Mouse (Mus musculus): ENCODE results near the gene Prss38.
A peak's percentile ranks its signal among the peaks of the same experiment; 100 is the strongest.

Gene Prss38

DNA sequence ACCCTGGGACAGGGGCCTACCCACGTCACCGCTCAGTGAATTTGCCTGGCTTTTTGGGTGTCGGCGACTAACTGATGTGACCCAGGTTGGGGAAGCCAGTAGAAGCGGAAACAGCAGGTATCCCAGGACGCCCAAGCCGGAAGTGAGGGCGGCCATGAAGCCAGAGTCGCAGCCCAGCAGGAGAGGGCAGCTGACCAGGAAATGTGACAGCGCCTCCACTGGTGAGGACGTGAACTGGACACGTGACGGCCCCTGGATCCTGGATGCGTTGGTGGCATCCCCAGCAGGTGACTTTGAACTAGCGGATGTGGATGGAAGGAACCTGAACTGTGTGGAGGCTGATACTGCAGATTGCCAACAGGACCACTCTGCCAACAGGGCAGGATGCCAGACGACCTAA lies at the start of gene Prss38:
Gene Prss38 (minus strand): TSS at position 183 of the 400 bp plus-strand sequence.
- no peak for DNase-seq (ENCODE audit: low spot score)

DNA sequence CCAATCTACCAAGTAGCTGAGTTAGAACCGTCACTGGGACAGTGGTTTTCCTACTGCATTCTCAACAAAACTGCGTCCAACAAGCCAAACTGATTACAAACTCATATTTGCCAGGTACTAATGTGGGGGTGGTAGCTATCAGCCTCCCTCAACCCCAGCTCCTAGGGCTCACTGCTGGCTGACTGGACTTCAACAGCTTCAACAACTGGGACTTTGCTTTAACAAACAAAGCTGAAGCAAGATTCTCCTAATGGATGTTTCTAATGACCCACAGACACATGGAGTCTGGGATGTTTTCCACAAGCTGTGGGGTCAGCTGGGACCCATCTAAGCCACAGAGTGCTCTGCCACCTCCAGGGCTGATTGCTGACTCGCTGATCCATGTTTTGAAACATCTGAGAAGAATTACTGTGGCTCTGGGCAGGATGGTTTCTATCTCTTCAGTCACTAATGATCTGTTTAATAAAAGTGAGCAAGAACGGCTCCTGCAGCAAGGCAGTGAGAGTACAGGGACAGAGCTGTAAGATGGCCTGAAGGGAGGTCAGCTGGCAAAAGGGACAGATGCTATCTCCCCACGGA lies 47.6 kb upstream of the Prss38 start:
- no peak for DNase-seq (ENCODE audit: low spot score)

DNA sequence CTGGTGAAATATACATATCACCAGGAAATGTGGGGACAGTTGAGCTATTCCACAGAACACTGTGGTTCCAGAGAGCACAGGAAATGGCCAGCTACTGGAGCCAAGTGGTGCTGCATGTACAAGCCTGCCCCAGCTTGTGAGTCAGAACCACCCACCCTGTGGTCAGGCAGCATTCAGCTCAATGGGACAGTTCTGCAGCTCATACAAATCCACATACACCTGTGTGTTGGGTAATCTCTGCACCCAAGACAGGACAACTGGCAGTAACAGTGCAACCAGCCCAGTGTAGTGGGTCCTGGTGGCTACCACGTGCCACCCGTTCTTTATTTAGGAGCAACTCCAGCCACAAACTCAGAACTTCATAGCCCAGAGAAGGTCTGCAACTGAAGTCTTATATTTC lies 46.5 kb upstream of the Prss38 start:
- no peak for DNase-seq (ENCODE audit: low spot score)

DNA sequence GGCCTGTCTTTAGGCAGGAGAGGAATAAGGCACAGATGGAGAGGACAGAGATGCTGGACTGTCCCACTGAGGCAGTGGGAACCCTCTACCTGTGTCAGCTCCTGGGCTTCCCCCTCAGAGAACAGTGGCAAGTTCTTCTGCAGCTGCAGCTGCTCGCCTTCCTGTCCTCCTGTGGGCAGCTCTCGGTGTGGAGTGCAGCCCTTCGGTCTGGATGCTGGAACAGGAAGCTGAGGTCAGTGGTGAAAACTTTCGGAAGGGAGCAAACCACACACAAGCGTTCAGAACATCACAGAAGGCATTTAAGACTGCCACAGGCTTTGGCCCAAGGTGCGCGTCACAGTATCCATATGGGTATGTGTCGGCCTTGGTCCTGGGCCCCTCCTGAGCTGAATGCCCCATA lies 46.0 kb upstream of the Prss38 start:
- no peak for DNase-seq (ENCODE audit: low spot score)

DNA sequence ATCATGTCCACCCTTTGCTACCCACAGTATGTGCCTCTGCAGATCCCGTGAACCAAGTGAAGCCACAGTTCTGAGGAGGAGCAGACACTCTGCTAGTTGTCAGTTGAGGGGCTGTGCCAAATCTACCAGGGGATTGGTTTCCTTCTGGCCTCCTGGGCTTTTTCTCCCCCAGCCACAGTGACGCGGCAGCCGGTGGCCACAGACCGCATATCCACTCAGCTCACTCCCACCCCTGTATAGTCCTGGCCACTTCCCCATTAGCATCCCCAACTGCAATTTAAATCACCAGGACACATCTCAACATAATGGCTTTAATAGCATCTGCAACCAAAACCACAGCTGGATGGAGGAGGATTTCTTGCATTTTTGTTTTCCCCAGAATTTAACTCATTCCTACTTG lies 43.3 kb upstream of the Prss38 start:
- no peak for DNase-seq (ENCODE audit: low spot score)

DNA sequence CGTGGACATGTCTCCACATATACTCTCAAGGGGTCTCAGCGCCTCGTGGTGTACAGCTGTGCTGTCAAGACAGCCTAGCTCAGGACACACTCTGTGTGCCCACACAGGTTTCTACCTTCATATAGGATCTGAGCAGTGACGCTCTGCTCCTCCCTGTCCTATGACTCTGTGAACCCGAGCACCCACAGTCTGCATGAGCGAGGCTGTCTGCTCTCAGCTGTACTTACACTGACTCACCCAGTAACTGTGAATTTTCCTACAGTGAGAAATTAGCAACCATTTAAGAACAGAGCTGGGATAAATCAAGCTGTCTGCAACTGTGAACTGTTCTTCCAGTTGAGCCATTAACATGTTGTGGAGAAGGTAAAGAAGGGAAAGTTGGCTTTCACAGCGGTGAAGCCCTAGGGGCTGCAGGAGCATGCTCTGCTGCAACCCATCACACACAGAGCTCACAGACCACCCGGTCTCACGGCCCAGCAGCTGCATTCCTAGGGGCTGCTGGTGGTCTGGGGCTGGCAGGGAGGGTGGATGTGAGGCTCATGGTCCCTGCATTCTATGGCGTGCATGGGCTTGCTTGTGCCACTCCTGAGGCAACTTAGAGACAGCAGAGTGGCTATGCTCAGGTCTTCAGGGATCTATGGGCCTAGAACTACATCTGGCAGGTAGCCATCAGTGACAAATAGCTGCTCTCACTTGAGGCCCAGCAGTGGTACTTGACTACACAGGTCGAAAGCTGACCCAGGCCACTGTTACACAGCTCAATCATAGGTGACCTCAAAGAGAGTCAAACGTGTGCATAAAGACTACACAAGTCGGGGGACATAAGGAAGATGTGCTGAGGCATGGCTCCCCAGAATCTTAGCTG lies 37.8 kb upstream of the Prss38 start:
- no peak for DNase-seq (ENCODE audit: low spot score)

DNA sequence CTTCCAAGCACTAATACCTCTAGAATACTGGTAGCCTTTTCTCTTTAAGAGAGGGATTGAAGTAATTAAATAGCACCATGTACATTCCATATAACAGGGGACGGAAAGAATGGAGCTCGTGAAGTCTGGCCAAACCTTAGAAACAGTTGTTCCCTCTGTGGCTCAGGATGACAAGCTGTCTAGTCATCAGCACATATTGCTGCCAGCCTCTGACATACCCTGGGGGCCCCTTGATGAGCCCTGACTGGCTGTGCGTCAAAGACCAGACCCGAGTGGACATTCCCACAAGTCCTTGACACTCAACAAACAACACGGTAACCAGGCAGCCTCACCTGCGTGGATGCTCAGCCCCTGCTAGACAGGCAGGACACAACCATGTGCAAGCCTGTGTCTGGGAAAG lies 36.6 kb upstream of the Prss38 start:
- no peak for DNase-seq (ENCODE audit: low spot score)

DNA sequence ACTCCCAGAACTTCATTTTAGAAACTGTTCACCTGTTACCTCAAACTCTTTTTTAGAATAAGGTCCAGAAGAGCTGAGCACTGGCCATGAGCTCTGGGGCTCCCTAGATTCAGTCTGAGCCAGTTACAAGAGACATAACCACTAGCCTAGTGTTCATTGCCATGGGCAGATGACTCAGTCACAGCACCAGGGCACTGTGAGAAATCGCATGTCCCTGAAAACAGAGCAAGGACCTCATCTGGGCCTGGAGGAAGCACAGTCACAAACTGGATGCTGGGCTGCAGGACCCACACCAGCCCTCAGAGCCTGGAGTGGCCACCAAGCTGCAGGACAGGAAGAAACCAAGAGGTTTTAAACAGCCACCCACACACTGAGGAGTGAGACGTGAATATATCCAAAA lies 35.4 kb upstream of the Prss38 start:
- DNase-seq (ENCODE audit: low spot score) = no peak

DNA sequence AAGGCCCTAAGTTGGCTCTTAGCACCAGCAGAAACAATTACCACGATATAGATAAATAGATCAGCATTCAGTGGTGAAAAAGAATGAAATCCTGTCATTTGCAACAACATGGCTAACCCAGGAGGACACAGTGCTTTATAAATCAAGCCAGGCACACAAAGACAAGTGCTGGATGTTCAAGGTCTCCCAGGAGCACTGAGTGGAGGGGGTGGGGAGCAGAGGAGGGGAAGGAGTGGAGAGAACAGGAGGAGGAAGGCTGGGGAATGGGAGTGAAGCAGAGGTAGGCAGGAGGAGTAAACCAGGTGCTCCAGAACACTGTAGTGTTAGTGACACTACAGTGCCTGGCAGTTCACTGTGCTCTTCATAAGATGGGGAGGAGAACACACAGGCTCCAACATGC lies 30.3 kb upstream of the Prss38 start:
- no peak for DNase-seq (ENCODE audit: low spot score)

DNA sequence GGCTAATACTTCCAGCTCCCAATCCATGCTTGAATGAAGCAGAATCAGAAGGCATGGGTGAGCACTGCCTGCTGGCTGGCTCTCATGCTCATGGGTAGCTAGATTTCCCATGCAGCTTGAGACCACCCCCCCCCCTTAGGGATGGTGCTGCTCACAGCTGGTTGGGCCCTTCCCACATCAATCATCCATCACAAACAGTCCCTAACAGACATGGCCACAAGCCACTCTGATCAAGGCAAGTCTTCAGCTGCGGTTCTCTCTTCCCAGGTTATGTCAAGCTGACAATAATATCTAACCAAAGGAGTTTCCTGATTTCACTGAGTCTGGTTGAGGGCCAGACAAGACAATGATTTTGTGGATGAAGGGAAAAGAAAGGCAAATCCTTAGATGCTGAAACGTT lies 25.4 kb upstream of the Prss38 start:
- DNase-seq (ENCODE audit: low spot score) = no peak

DNA sequence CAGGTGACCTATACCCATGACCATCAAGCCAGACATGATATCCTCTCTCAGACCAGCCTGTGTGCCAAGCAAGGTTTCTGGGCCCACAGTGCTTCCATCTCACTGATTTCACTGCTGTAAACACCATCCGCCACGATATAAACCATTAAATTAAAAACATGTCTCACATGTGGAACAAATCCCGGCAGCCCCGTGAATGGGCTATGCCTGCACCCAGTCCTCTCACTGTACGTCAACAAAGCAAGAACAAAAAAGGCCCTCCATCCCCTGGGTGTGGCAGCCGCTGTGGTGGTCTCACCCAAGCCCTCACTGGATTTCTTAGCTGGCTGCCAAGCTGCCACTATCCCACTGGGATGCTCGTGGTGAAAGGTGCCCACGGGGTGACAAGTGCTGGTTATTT lies 24.4 kb upstream of the Prss38 start:
- no peak for DNase-seq (ENCODE audit: low spot score)

DNA sequence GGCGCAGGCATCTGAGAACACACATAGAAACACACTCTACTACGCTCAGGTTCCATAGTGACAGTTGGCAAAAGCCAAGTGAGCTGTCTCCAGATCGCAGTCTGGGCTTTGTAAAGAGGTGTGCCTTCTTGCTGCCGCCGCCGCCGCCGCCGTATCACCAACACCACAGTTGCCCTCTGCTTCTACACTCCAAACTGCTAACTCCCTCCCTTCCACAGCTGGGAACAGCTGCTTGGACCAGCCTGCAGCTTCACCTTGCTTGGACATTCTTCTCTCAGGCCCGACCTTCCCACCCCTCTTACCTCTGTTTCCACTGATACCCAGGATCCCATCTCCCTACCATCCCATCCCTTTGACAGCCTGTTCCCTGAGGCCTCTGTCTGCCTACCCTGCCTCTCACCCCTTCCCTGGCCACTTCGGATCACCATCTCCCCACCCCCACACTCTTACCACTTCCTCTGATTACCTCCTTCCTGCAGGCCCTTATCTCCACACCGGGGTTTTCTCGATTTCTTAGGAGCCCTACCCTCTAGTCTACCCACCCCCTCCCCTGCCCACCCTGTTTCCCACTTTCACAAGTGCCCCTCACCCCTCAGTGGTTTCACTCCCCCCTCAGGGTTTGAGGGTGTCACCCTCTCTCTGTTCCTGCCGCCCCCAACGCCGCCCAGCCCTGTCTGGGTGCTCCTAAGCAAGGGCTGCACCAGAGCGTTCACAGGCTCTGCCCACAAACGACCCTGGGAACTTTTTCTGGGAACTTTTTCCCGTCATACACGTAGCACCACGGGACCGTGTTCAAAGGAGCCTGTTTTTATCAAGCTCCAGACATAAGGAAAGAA lies 22.3 kb upstream of the Prss38 start:
- peak; percentile 48 for DNase-seq (ENCODE audit: low spot score)

DNA sequence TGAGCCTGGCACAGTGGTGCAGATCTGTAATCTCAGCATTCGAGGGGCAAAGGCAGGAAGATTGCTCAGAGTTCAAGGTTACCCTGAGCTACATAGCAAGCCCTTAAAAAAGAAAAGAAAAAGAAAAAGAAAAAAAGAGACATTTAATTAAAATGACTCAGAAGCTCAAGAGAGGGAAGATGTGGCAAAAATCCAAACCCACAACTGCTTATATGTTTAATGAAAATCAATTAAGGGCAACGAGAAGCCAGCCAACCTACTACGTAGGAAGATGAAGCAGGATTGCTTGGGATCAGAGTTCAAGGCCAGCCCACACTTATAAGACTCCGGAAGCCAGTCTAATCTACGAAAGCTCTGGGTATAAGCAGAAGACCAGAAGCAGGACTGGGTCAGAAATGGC lies 19.0 kb upstream of the Prss38 start:
- DNase-seq (ENCODE audit: low spot score) = no peak

DNA sequence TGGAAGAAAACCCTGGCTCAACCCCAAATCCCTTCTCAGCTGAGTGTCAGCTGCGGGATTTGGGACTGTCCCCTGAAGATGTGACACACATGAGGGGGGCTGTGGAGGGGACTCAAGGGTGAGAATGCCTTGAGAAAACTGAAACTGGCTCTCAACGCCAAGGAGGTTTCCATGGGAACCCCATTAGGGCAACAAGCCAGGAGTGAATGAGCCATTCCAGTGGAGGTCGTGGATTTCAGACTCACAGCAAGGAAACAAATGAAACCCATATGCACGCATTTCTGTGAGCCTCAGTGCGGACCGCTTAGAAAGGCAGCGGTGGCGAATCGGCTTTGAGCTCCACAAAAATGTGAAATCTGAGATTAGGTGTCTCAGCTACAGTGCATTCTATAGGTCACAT lies 18.1 kb upstream of the Prss38 start:
- DNase-seq (ENCODE audit: low spot score) = peak; percentile 79

DNA sequence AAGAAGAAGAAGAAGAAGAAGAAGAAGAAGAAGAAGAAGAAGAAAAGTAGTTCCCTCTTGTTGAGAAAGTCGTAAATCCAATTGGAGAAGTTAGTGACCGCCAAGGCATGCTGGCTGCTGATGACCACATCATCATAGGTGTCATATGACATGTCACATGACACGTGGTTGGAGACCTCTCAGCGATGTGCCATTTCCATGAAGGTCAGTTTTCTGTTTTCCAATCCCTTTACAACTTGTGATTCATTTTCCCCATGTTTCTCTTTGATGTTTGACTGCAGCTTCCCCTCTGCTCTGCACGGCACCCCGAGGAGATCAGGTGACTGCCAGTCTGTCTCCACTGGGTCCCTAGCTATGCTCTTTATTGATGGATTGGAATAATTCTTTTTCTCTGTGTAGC lies 16.8 kb upstream of the Prss38 start:
- DNase-seq (ENCODE audit: low spot score) = no peak

DNA sequence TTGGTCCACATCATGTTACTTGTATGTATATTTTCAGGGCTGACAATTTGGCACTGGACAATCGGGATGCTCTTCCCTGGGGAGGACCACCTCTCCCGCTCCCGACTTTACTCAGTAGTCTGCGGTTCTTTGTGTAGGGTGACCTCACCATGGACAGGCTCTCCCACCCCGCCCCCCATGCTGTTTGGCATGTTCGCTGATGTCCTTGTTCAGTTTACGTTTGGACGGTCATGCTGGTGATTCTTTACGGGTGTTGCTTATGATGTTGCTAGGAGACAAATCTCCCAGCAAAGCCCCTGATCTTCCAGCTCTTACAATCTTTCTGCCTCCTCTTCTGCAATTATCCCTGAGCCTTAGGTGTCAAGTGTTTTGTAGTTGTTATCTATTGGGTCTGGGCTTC lies 15.0 kb upstream of the Prss38 start:
- DNase-seq (ENCODE audit: low spot score) = no peak

DNA sequence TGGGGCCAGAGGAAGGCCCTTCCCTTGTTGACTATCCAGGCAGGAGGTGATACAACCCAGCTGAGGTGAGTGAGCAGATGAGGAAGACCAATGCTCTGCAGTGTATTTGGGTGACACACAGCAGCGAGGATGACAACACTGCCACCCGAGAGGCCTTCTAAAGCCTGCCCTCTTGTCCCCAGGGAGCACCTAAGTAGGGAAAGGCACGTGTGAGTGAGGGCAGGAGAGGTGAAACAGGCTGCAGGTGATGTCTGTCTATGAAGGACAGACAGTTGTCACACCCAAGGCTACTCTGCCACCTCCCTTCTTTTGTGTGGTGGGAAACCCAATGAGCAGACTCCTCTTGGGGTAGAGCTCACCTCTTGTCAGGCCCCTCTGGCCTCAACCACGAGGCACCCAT lies 14.2 kb upstream of the Prss38 start:
- no peak for DNase-seq (ENCODE audit: low spot score)

DNA sequence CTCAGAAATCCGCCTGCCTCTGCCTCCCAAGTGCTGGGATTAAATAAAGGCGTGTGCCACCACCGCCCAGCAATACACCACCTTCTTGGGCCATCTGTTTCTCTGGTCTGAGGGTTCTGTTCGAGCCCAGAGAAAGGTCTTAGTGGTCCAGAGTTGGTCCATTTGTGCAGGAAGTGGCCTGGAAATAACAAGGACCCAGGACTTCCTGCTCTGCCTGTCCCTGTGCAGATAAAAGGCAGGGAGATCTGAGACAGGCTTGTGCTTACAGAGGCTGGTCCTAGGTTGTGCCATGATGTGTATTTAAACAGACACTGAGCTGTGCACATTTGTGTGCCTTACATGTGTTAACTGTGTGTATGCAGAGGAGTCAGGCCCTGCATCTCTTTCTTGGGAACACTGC lies 13.3 kb upstream of the Prss38 start:
- DNase-seq (ENCODE audit: low spot score) = no peak

DNA sequence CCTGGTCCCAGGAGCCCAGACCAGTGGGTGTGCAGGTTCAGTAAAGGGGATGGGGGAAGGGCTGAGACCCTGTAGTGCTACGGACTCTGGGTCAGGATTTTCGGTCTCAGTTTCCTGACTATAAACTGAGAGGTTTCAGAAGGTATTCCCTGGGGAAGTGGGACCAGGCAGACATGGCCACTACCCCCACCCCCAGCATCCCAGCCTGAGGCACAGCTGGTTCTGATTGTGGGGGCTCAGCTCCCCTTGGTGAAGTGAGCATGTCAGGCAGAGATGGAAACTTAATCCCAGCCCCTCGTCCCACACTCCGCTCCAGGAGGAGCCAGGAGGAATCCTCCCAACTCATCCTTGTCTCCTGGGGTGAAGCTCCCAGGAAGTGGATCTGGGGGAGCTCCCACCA lies 12.0 kb upstream of the Prss38 start:
- DNase-seq (ENCODE audit: low spot score) = no peak

DNA sequence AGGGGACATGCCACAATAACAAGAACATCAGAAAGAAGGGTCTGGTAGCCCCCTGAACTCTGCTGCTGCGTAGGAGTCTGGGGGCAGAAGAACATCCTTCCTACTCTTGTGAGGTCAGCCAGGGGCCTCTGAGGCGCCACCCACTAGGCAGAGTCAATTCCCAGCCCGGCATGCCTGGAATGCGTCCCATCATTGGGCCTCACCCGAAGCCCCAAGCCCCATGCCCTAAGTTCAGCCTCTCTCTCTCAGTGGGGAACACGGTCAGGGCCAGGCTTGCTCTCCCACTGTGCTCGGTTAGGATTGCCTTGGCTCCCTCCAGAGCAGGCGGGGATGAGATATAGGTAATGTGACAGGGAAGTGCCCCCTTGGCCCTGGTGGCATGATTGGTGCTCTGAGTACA lies 9.7 kb upstream of the Prss38 start:
- DNase-seq (ENCODE audit: low spot score) = peak; percentile 65

DNA sequence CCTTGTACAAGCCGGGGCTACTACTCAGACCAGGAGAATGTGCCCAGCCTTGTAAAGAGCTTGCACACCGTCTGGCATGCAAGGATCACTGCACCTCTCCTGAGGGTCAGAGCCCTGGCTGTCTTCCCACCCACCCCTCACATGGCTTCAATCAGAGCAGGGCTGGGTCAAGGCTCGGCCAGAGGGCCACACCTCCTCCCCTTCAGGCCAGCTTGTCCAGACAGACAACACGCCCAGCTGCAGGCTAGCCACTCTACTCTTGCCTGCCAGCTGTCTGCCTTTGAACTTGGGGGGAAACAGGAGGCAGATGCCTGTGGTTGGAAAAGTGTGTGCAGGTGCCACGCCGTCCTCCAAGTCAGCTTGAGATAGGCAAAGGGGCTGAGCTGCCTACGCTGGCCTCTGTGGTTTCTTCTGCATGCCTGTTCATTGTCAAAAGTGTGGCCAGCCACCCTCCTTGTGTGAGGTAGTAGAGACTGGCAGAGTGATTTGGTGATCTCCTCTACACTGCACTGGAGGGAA lies 9.0 kb upstream of the Prss38 start:
- peak; percentile 76 for DNase-seq (ENCODE audit: low spot score)

DNA sequence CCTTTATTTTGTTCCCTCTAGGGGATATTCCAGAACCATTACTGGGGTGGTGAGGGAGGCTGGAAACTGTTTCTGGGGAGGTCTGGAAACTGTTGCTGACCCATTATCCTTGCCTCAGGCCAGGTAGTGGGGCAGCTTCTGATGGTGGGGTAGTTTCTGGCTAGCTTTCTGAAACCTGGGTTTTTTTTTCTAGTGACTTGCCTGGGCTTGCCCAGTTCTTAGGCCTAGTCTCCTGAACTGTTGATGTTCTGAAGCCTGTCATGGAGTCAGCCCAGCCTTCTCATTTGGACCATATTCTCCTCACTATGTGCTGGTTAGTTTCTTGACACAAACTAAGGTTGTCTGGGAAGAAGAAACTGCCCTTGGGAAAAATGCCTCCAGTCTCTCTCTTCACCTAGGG lies 4.1 kb upstream of the Prss38 start:
- no peak for DNase-seq (ENCODE audit: low spot score)

DNA sequence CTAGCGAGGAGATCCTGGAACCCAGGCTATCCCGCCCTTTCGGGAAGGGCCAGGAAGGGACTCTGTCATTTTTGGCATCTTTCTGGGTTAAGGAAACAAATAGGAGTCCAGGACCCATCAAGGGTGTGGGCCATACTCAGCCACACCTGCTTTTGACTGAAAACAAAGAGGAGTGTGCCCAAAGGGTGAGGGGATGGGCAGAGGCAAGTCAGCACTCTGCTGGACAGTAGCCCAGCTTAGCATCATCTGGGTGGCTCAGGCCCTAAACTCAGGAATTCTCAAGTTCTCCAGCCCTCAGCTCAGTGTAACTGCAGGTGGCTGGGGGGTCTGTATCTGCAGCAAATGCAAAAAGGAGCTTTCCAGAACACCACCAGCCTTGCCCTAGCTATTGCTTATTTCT lies 2.5 kb upstream of the Prss38 start:
- DNase-seq (ENCODE audit: low spot score) = no peak

Data from embryo, embryonic 10.5 days (tissue).